Mouse (Mus musculus): ENCODE measurements around the gene Grwd1. TPM values are rescaled to one million over a fixed set of nuclear protein-coding genes. Genes with fewer than 3 reads are reported as not detected.

The Grwd1 gene
- polyA plus RNA-seq, 1 experiment from 2014 or later, result 43.1 TPM

GRCm38 (mm10) chr7:45796950-45797349, 33.8 kb downstream of the Grwd1 start:
- Histone ChIP-seq H3K4me2 (peak overlapping the region; percentile 53; the same call in 1 of the 2 replicates), H3K9ac (no peak overlapping the region), H3K9me3 (no peaks in the 10 kb centered on the region), H3K4me3 (no peak overlapping the region), H3K27ac (replicated peaks) (no peak overlapping the region), H3K4me1 (replicated peaks) (peaks cover 26% of the 10 kb centered on the region), H3K27me3 (no peaks in the 10 kb centered on the region), H3K36me3 (peaks cover 63% of the 10 kb centered on the region)
- 55% methylated on average over 6 of the region's 6 CpGs for WGBS
- no peak for ATAC-seq (ENCODE audit: low FRiP score, low read depth)

- H3K9me3 ChIP-seq, result no peaks in the 10 kb centered on the region; the same call in 1 of the 2 replicates
- H3K4me1 ChIP-seq (replicated peaks), result peaks cover 20% of the 10 kb centered on the region
- no peak overlapping the region for H3K4me2 ChIP-seq
- H3K27me3 ChIP-seq, result no peaks in the 10 kb centered on the region
- WGBS, result 93% methylated on average over 29 of the region's 29 CpGs
- H3K4me3 ChIP-seq, result no peak overlapping the region
- H3K36me3 ChIP-seq, result peaks cover 66% of the 10 kb centered on the region
- no peak for ATAC-seq (ENCODE audit: low FRiP score, low read depth)
- no peak overlapping the region for H3K27ac ChIP-seq (replicated peaks)
- H3K9ac ChIP-seq, result no peak overlapping the region
Measured at GRCm38 (mm10) chr7:45794971-45795370, 35.8 kb downstream of the Grwd1 start.

DNA sequence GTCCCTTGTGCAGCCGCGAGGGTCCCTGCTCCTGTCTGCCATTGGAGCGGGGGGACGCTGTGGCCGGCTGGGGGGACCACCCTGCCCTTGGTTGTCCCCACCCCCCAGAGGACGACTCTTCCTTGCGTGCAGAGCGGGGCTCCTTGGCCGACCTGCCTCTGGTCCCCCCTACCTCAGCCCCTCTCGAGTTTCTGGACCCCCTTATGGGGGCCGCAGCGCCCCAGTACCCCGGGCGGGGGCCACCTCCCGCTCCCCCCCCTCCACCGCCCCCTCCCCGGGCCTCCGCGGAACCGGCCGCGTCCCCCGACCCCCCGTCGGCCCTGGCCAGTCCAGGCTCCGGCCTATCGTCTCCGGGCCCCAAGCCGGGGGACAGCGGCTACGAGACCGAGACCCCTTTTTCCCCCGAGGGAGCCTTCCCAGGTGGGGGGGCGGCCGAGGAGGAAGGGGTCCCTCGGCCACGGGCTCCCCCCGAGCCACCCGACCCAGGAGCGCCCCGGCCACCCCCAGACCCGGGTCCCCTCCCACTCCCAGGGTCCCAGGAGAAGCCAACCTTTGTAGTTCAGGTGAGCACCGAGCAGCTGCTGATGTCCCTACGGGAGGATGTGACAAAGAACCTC, 36.7 kb downstream of the Grwd1 start:
- H3K36me3 ChIP-seq, result peaks cover 72% of the 10 kb centered on the region
- H3K4me1 ChIP-seq (replicated peaks), result peaks cover 20% of the 10 kb centered on the region
- no peak for ATAC-seq (ENCODE audit: low FRiP score, low read depth)
- H3K4me2 ChIP-seq, result no peak overlapping the region
- no peak overlapping the region for H3K4me3 ChIP-seq
- whole genome bisulfite sequencing, result 88% methylated on average over 38 of the region's 44 CpGs
- H3K9ac ChIP-seq, result no peak overlapping the region
- H3K9me3 ChIP-seq, result no peaks in the 10 kb centered on the region; the same call in 1 of the 2 replicates
- H3K27me3 ChIP-seq, result no peaks in the 10 kb centered on the region
- no peak overlapping the region for H3K27ac ChIP-seq (replicated peaks)

GRCm38 (mm10) chr7:45793240-45793639, 37.5 kb downstream of the Grwd1 start:
- Histone ChIP-seq H3K4me1 (replicated peaks) (peaks cover 15% of the 10 kb centered on the region), H3K4me2 (no peak overlapping the region), H3K27me3 (no peaks in the 10 kb centered on the region), H3K36me3 (peaks cover 80% of the 10 kb centered on the region), H3K9me3 (no peaks in the 10 kb centered on the region; the same call in 1 of the 2 replicates), H3K27ac (replicated peaks) (no peak overlapping the region), H3K9ac (no peak overlapping the region), H3K4me3 (no peak overlapping the region)
- WGBS, result 90% methylated on average over 24 of the region's 24 CpGs
- ATAC-seq (ENCODE audit: low FRiP score, low read depth), result no peak

DNA sequence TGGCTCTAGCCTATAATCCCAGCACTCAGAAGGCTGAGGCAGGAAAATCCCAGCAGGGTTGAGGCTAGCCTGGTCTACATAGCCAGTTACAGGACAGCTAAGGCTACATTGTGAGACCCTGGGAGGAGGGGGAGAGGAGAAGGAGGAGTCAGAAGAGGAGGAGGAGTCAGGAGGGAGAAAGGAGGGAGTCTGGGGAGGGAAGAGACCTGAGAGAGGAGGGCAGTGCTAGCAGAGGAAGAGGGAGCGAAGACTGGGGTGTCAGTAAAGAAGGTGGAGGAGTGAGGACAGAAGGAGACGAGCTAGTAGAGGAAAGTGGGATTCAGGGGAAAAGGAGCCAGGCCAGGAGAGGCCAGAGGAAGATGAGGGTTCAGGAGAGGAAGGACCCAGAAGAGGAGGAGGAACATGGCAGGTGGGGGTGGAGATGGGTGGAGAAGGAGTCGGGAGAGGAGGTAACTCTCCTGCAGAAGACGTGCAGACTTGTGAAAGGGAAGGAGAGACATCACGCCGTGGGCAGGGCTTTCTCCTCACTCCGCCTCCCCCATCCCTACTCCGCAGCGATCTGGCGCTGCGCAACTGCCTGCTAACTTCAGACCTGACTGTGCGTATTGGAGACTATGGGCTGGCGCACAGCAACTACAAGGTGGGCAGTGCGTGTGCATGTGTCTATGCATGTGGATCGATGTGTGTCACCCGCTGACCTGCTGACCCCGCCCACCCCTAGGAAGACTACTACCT, 38.8 kb downstream of the Grwd1 start:
- H3K4me2 ChIP-seq, result no peak overlapping the region
- H3K4me3 ChIP-seq, result no peak overlapping the region
- H3K9ac ChIP-seq, result no peak overlapping the region
- no peaks in the 10 kb centered on the region; the same call in 1 of the 2 replicates for H3K9me3 ChIP-seq
- peaks cover 83% of the 10 kb centered on the region for H3K36me3 ChIP-seq
- H3K4me1 ChIP-seq (replicated peaks), result peaks cover 15% of the 10 kb centered on the region
- H3K27me3 ChIP-seq, result no peaks in the 10 kb centered on the region
- H3K27ac ChIP-seq (replicated peaks), result no peak overlapping the region
- no peak for ATAC-seq (ENCODE audit: low FRiP score, low read depth)
- WGBS, result 77% methylated on average over 17 of the region's 17 CpGs

DNA sequence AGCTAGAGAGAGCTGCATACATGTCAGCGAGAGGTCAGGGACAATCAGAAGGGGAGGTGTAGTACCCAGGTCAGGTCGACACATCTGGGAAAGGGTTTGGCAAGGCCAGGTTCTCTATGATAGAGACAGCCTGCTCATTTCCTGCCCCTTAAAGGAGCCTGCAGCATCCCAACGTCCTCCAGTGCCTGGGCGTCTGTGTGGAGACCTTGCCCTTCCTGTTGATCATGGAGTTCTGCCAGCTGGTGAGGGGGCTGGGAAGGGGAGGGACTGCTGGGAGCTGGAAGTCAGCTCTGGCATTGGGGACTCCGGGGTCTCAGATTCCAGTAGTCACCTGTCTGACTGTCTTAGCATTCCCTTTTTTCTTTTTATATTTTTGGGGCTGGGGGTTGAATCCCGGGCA, 40.0 kb downstream of the Grwd1 start:
- Histone ChIP-seq H3K9ac (no peak overlapping the region), H3K4me3 (no peak overlapping the region), H3K27ac (replicated peaks) (no peak overlapping the region), H3K9me3 (no peaks in the 10 kb centered on the region; the same call in 1 of the 2 replicates), H3K27me3 (no peaks in the 10 kb centered on the region), H3K4me1 (replicated peaks) (peaks cover 19% of the 10 kb centered on the region), H3K4me2 (no peak overlapping the region), H3K36me3 (peaks cover 76% of the 10 kb centered on the region)
- ATAC-seq (ENCODE audit: low FRiP score, low read depth), result no peak
- WGBS, result 75% methylated on average over 6 of the region's 6 CpGs

DNA sequence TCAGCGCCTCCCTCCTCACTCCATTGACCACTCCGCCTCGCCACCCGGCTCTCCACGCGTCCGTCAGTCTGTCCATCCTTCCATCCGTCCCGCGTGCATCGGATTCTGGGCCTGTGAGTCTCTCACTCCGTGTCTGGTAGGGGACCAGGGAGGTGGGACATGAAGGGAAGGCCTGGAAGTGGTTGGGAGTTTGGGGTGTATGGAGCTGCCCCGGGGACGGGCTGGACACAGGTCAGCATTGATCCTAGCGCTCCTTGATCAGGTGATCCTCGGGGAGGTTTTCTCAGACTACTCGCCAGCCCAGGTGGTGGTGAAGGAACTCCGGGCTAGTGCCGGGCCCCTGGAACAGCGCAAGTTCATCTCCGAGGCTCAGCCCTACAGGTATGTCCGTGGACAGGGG, 43.1 kb downstream of the Grwd1 start:
- ATAC-seq (ENCODE audit: low FRiP score, low read depth), result no peak
- Histone ChIP-seq H3K9ac (no peak overlapping the region), H3K4me1 (replicated peaks) (peaks cover 22% of the 10 kb centered on the region), H3K4me3 (peak overlapping the region; percentile 90; the same call in 1 of the 2 replicates), H3K4me2 (peak overlapping the region; percentile 64), H3K27me3 (no peaks in the 10 kb centered on the region), H3K27ac (replicated peaks) (no peak overlapping the region), H3K36me3 (peaks cover 49% of the 10 kb centered on the region), H3K9me3 (no peaks in the 10 kb centered on the region; the same call in 1 of the 2 replicates)
- WGBS, result 89% methylated on average over 22 of the region's 22 CpGs

GRCm38 (mm10) chr7:45786661-45787413, 43.9 kb downstream of the Grwd1 start:
- Histone ChIP-seq H3K4me1 (replicated peaks) (peaks cover 22% of the 10 kb centered on the region), H3K27me3 (no peaks in the 10 kb centered on the region), H3K9ac (peak overlapping the region; percentile 96), H3K4me3 (peak overlapping the region; percentile 90), H3K36me3 (peaks cover 42% of the 10 kb centered on the region), H3K9me3 (no peaks in the 10 kb centered on the region; the same call in 1 of the 2 replicates), H3K4me2 (peak overlapping the region; percentile 64), H3K27ac (replicated peaks) (peak overlapping the region; percentile 97)
- 9% methylated on average over 16 of the region's 17 CpGs for WGBS
- peak; percentile 21; the same call in 1 of the 2 replicates for ATAC-seq (ENCODE audit: low FRiP score, low read depth)

- peak; percentile 39 for ATAC-seq (ENCODE audit: low FRiP score, low read depth)
- H3K4me2 ChIP-seq, result peak overlapping the region; percentile 64
- no peaks in the 10 kb centered on the region; the same call in 1 of the 2 replicates for H3K9me3 ChIP-seq
- peak overlapping the region; percentile 97 for H3K27ac ChIP-seq (replicated peaks)
- peaks cover 22% of the 10 kb centered on the region for H3K4me1 ChIP-seq (replicated peaks)
- H3K9ac ChIP-seq, result peak overlapping the region; percentile 96
- 0% methylated on average over 14 of the region's 14 CpGs for WGBS
- H3K27me3 ChIP-seq, result no peaks in the 10 kb centered on the region
- peaks cover 37% of the 10 kb centered on the region for H3K36me3 ChIP-seq
- peak overlapping the region; percentile 90 for H3K4me3 ChIP-seq
Measured at GRCm38 (mm10) chr7:45786136-45786578, 44.6 kb downstream of the Grwd1 start.

- H3K9ac ChIP-seq, result peak overlapping the region; percentile 96
- peak overlapping the region; percentile 64 for H3K4me2 ChIP-seq
- H3K36me3 ChIP-seq, result peaks cover 31% of the 10 kb centered on the region
- H3K27me3 ChIP-seq, result no peaks in the 10 kb centered on the region
- WGBS, result under 1% methylated on average over 39 of the region's 42 CpGs
- H3K4me3 ChIP-seq, result peak overlapping the region; percentile 90
- peak; percentile 2; the same call in 1 of the 2 replicates for ATAC-seq (ENCODE audit: low FRiP score, low read depth)
- peak overlapping the region; percentile 97 for H3K27ac ChIP-seq (replicated peaks)
- H3K9me3 ChIP-seq, result no peaks in the 10 kb centered on the region; the same call in 1 of the 2 replicates
- peaks cover 22% of the 10 kb centered on the region for H3K4me1 ChIP-seq (replicated peaks)
Measured at GRCm38 (mm10) chr7:45785388-45786135, 45.2 kb downstream of the Grwd1 start.
